Mouse (Mus musculus) intestine, postnatal 0 days (tissue): ENCODE measurements around the gene Hoxc13. TPM values are rescaled to one million over a fixed set of nuclear protein-coding genes. Genes with fewer than 3 reads are reported as not detected.

Experiments used
- ATAC-seq: fragments of 200-750 bp; cut with Nextera tagmentation; 2 replicates; pipeline ENCODE4 v1.8.0; 2017; ENCODE audit warnings: mild to moderate bottlenecking, moderate TSS enrichment, moderate library complexity
- H3K27ac ChIP-seq: fragments of 300-500 bp; sonication (generic); 2 replicates; pipeline ENCODE4 v1.5.1; 2014; ENCODE audit warnings: mild to moderate bottlenecking, low read depth, low read length, moderate library complexity
- H3K27me3 ChIP-seq: fragments of 300-500 bp; sonication (generic); replicated peaks from 2 replicates; pipeline ENCODE4 v1.6.1; 2014; ENCODE audit warnings: low read length, mixed read lengths; ENCODE audit not compliant: control insufficient read depth, insufficient read depth
- H3K36me3 ChIP-seq: fragments of 300-500 bp; sonication (generic); 2 replicates; pipeline ENCODE4 v1.6.1; 2014; ENCODE audit warnings: mild to moderate bottlenecking, moderate library complexity; ENCODE audit not compliant: control insufficient read depth, insufficient read depth
- H3K4me1 ChIP-seq: fragments of 300-500 bp; sonication (generic); replicated peaks from 2 replicates; pipeline ENCODE4 v1.6.1; 2014; ENCODE audit warnings: antibody characterized with exemption, low read length, mixed read lengths; ENCODE audit not compliant: control insufficient read depth, insufficient read depth
- H3K4me2 ChIP-seq: fragments of 300-500 bp; sonication (generic); replicated peaks from 2 replicates; pipeline ENCODE4 v1.6.1; 2014; ENCODE audit warnings: low read depth, mild to moderate bottlenecking, moderate library complexity
- H3K4me3 ChIP-seq: fragments of 300-500 bp; sonication (generic); 2 replicates; pipeline ENCODE4 v1.5.1; 2014; ENCODE audit warnings: low read depth, low read length
- H3K9ac ChIP-seq: fragments of 300-500 bp; sonication (generic); 2 replicates; pipeline ENCODE4 v1.6.1; 2014; ENCODE audit warnings: mild to moderate bottlenecking, low read depth, low read length
- H3K9me3 ChIP-seq: fragments of 300-500 bp; sonication (generic); 2 replicates; pipeline ENCODE4 v1.6.1; 2016; ENCODE audit warnings: mixed run types; ENCODE audit not compliant: control insufficient read depth
- CTCF ChIP-seq: sonication (generic); IDR thresholded peaks from 2 replicates; pipeline ENCODE4 v1.5.1; 2016; ENCODE audit warnings: low read depth, mild to moderate bottlenecking, control low read depth, antibody characterized with exemption, moderate library complexity
- WGBS: fragments of 180-500 bp; shearing (Covaris S2); extraction: QIAGEN DNeasy Blood & Tissue Kit; methylation state at CpG from one replicate; pipeline ENCODE4 v1.1.7; 2014; 5-methylcytosine and 5-hydroxymethylcytosine counted together
- polyA plus RNA-seq: library from polyadenylated mRNA; unstranded; fragments of >200 nt; fragmentation: Nextera tagmentation; extraction: Ambion mirVana; gene quantifications from 2 replicates; pipeline ENCODE4 v1.2.1, GENCODE M21; 2015

The Hoxc13 gene
- polyA plus RNA-seq, 1 experiment from 2014 or later: not detected

GRCm38 (mm10) chr15:102954192-102955006 lies 33.5 kb downstream of the Hoxc13 start, which contains the start of gene Hoxc11:
Gene Hoxc11, plus strand, starts transcription at chr15:102954427.
- Histone ChIP-seq H3K4me3 (no peak within 1 kb of the TSS), H3K36me3 (no peaks in the 10 kb centered on the region), H3K9ac (no peak within 1 kb of the TSS), H3K27ac (no peak within 1 kb of the TSS), H3K4me1 (no peaks in the 10 kb centered on the region), H3K9me3 (no peaks in the 10 kb centered on the region), H3K4me2 (no peak within 1 kb of the TSS), H3K27me3 (peaks cover 96% of the 10 kb centered on the region)
- no peak for TF ChIP-seq CTCF
- 2% methylated on average over 56 of the region's 57 CpGs for WGBS
- no peak for ATAC-seq

- Histone ChIP-seq H3K9ac (no peak overlapping the region), H3K4me2 (no peak overlapping the region), H3K4me1 (no peaks in the 10 kb centered on the region), H3K9me3 (no peaks in the 10 kb centered on the region), H3K27ac (no peak overlapping the region), H3K27me3 (peaks cover 96% of the 10 kb centered on the region), H3K36me3 (no peaks in the 10 kb centered on the region), H3K4me3 (no peak overlapping the region)
- no peak for ATAC-seq
- 1% methylated on average over 26 of the region's 28 CpGs for WGBS
- no peak for TF ChIP-seq CTCF
Observed at GRCm38 (mm10) chr15:102955007-102955382, 34.1 kb downstream of the Hoxc13 start.

- no peak for ATAC-seq
- under 1% methylated on average over 40 of the region's 40 CpGs for WGBS
- H3K4me1 ChIP-seq: no peaks in the 10 kb centered on the region
- H3K4me3 ChIP-seq: no peak overlapping the region; the same call in 1 of the 2 replicates
- TF ChIP-seq CTCF: no peak
- H3K4me2 ChIP-seq: no peak overlapping the region
- H3K27me3 ChIP-seq: peaks cover 96% of the 10 kb centered on the region
- H3K9ac ChIP-seq: no peak overlapping the region
- no peaks in the 10 kb centered on the region for H3K9me3 ChIP-seq
- no peaks in the 10 kb centered on the region for H3K36me3 ChIP-seq
- no peak overlapping the region for H3K27ac ChIP-seq
Observed at GRCm38 (mm10) chr15:102955833-102956640, 35.1 kb downstream of the Hoxc13 start.

GRCm38 (mm10) chr15:102956906-102957305 lies 36.0 kb downstream of the Hoxc13 start:
- TF ChIP-seq CTCF: no peak
- H3K4me3 ChIP-seq: no peak overlapping the region
- no peaks in the 10 kb centered on the region for H3K4me1 ChIP-seq
- under 1% methylated on average over 12 of the region's 12 CpGs for WGBS
- peaks cover 98% of the 10 kb centered on the region for H3K27me3 ChIP-seq
- H3K9ac ChIP-seq: no peak overlapping the region
- no peaks in the 10 kb centered on the region for H3K36me3 ChIP-seq
- H3K27ac ChIP-seq: no peak overlapping the region
- ATAC-seq: no peak
- H3K9me3 ChIP-seq: no peaks in the 10 kb centered on the region
- H3K4me2 ChIP-seq: no peak overlapping the region

GRCm38 (mm10) chr15:102959663-102960191 lies 38.8 kb downstream of the Hoxc13 start:
- H3K27ac ChIP-seq: no peak overlapping the region
- H3K4me2 ChIP-seq: peak overlapping the region; percentile 46; the same call in 1 of the 2 replicates
- no peak for TF ChIP-seq CTCF
- H3K9me3 ChIP-seq: no peaks in the 10 kb centered on the region
- H3K4me1 ChIP-seq: no peaks in the 10 kb centered on the region
- no peaks in the 10 kb centered on the region for H3K36me3 ChIP-seq
- ATAC-seq: peak; percentile 63; the same call in 1 of the 2 replicates
- H3K9ac ChIP-seq: no peak overlapping the region
- WGBS: 1% methylated on average over 13 of the region's 13 CpGs
- peak overlapping the region; percentile 8 for H3K4me3 ChIP-seq
- peaks cover 96% of the 10 kb centered on the region for H3K27me3 ChIP-seq

GRCm38 (mm10) chr15:102961728-102962127 lies 40.8 kb downstream of the Hoxc13 start:
- Histone ChIP-seq H3K4me2 (no peak overlapping the region), H3K4me1 (no peaks in the 10 kb centered on the region), H3K9me3 (no peaks in the 10 kb centered on the region), H3K9ac (no peak overlapping the region), H3K36me3 (no peaks in the 10 kb centered on the region), H3K27me3 (peaks cover 96% of the 10 kb centered on the region), H3K4me3 (no peak overlapping the region), H3K27ac (no peak overlapping the region)
- no peak for ATAC-seq
- no peak for TF ChIP-seq CTCF
- 5% methylated on average over 6 of the region's 6 CpGs for WGBS
